Mouse (Mus musculus) CD4-positive, CD25-positive, alpha-beta regulatory T cell (primary cell): ENCODE results near the gene Sectm1a. TPM values are rescaled to one million over a fixed set of nuclear protein-coding genes. Genes with fewer than 3 reads are reported as not detected.

Source experiments
- polyA plus RNA-seq: library from polyadenylated mRNA; unstranded; fragments of 100-300 nt; shearing (Covaris generic); gene quantifications from one replicate; pipeline ENCODE4 v1.2.1, GENCODE M21; 2017

Gene Sectm1a
- polyA plus RNA-seq, result not detected

GRCm38 (mm10) chr11:121081120-121081519 is at the start of gene Sectm1a:
Sectm1a (minus strand) TSS chr11:121081220.

GRCm38 (mm10) chr11:121118577-121118976 is 37.6 kb upstream of the Sectm1a start, which contains the start of gene Tex19.2:
Tex19.2 (minus strand) TSS chr11:121118677.

GRCm38 (mm10) chr11:121063379-121063778 is 17.6 kb downstream of the Sectm1a start, which contains the start of gene Sectm1b:
Sectm1b (minus strand) TSS chr11:121063569.

GRCm38 (mm10) chr11:121039302-121039701 is 41.7 kb downstream of the Sectm1a start, which contains the start of gene Cd7:
Cd7 (minus strand) TSS chr11:121039418.

Other genes starting within 250 kb of the Sectm1a start
- gene Ccdc57, start 148.3 kb downstream of the Sectm1a start, polyA plus RNA-seq, result 0.85 TPM
- 11.1 TPM for gene Slc16a3, start 132.7 kb downstream of the Sectm1a start, polyA plus RNA-seq
- 161 TPM for gene Csnk1d, start 89.9 kb downstream of the Sectm1a start, polyA plus RNA-seq
- 76.1 TPM for gene Cd7, start 41.8 kb downstream of the Sectm1a start, polyA plus RNA-seq
- not detected for gene Sectm1b, start 17.7 kb downstream of the Sectm1a start, polyA plus RNA-seq
- not detected for gene Tex19.2, start 37.5 kb upstream of the Sectm1a start, polyA plus RNA-seq
- gene Tex19.1, start 64.9 kb upstream of the Sectm1a start, polyA plus RNA-seq, result not detected
- not detected for gene Uts2r, start 79.1 kb upstream of the Sectm1a start, polyA plus RNA-seq
- gene Hexdc, start 123.2 kb upstream of the Sectm1a start, polyA plus RNA-seq, result 2.5 TPM
- 7.3 TPM for gene Ogfod3, start 123.5 kb upstream of the Sectm1a start, polyA plus RNA-seq
- gene Cybc1, start 148.1 kb upstream of the Sectm1a start, polyA plus RNA-seq, result 115 TPM
- gene Narf, start 156.0 kb upstream of the Sectm1a start, polyA plus RNA-seq, result 34.2 TPM
- 18.2 TPM for gene Foxk2, start 178.8 kb upstream of the Sectm1a start, polyA plus RNA-seq